Mouse (Mus musculus): Measurements from ENCODE around the gene 1700001K19Rik. TPM values are rescaled to one million over a fixed set of nuclear protein-coding genes. Genes with fewer than 3 reads are reported as not detected.

1700001K19Rik gene
- polyA plus RNA-seq, 1 experiment = not detected

Other genes starting within 250 kb of the 1700001K19Rik start
- 43.6 and 48.0 TPM in 2 replicates for gene Ppp2r5c, start 235.5 kb downstream of the 1700001K19Rik start, polyA plus RNA-seq (2012; rRNA removed)
- gene Dync1h1, start 81.2 kb downstream of the 1700001K19Rik start, polyA plus RNA-seq (2012; rRNA removed) = 158 and 237 TPM in 2 replicates
- gene Hsp90aa1, start 20.1 kb upstream of the 1700001K19Rik start, polyA plus RNA-seq (2012; rRNA removed) = 73.9 and 80.2 TPM in 2 replicates
- 19.4 and 26.8 TPM in 2 replicates for gene Wdr20, start 55.3 kb upstream of the 1700001K19Rik start, polyA plus RNA-seq (2012; rRNA removed)
- gene Mok, start 158.3 kb upstream of the 1700001K19Rik start, polyA plus RNA-seq (2012; rRNA removed) = 0.64 and 0.81 TPM in 2 replicates
- gene Zfp839, start 167.6 kb upstream of the 1700001K19Rik start, polyA plus RNA-seq (2012; rRNA removed) = 3.3 and 5.7 TPM in 2 replicates
- gene Cinp, start 206.5 kb upstream of the 1700001K19Rik start, polyA plus RNA-seq (2012; rRNA removed) = 25.6 and 26.4 TPM in 2 replicates
- gene Tecpr2, start 206.6 kb upstream of the 1700001K19Rik start, polyA plus RNA-seq (2012; rRNA removed) = 2.3 and 4.3 TPM in 2 replicates